Mouse (Mus musculus): ENCODE results near the gene Ccdc170.

GRCm38 (mm10) chr10:4483848-4484247 lies 1.5 kb downstream of the Ccdc170 start:
- TF ChIP-seq POLR2A (IDR thresholded peaks at IDR 0.05; ENCODE audit: insufficient read depth, low read depth, low read length) (no peak), CTCF (IDR thresholded peaks at IDR 0.05; ENCODE audit: insufficient read depth, low read depth, low read length) (no peak)
